Mouse (Mus musculus): Measurements from ENCODE around the gene Coa3.
A peak's percentile ranks its signal among the peaks of the same experiment; 100 is the strongest.
"Not testable (repeated sequence)": the region's sequence is repeated elsewhere in the genome, so short reads cannot be mapped to it uniquely, and the experiment has no call there.

Coa3 gene

DNA sequence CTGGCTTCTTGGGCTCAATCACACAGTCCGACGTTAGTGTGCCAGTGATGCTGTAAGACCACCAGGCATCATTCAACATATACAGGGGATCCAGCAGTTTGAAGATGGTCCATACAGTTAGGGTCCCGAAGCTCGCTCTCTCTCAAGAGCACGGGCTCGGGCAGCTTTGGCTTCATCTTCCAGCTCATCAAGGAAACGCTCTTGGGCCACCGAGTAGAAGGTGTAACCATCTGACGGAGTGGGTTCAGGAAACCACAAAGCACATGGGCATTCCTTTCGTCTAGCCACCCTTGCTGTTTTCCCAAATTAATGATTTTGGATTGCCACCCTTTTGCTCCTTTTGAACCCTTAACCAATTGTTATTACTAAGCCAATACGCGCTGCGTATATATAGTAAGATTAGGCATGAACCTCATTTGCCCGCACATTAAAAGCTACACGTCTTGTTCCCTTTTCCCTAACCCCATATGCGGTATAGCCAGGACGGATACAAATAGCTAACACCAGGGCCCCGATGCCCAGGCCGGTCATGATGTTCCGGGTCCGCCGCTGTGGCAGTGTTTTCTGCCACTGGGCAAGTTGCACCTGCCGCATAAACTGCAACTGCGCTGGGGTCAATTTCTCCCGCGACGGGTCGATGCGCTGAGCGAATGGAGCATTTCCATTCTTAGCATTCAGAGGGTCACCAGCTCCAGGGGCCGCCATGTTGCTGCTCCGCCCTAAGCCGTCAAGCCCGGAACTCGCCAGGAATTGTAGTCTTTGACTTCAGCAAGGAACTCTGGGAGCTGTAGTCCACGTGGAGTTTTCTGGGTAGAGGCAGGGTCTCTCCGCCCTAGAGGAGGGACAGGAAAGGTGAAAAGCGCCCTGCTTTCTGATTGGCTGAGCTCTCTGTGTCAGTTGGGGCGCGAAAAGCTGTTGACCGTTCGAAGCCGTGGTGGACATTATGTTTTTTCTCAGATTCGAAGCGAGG lies at the start of gene Coa3, which contains the start of gene Cntd1:
Gene Coa3 (minus strand): TSS at position 892 of the 970 bp plus-strand sequence.
Gene Cntd1 (plus strand): TSS at position 790 of the 970 bp plus-strand sequence.
- DNase-seq = peak; percentile 67

DNA sequence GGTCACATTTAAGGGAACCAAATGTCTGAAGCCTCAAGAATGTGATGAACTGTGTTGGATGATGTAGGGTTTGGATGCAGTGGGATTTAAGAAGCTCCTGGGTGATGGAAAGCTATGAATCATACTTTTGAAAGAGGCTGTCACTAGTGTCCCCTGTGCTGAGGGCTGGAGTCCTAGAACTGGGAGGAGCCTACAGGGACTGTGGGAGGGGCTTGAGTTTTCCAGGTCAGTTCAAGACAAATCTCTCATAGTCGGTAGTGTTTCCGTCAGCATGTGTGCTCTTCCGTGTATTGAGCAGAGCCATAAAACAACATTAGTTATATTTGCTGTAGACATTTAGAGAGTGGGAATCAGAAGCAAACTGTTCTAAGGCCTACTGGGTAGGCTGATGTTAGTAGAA lies 48.4 kb upstream of the Coa3 start:
- no peak for DNase-seq

DNA sequence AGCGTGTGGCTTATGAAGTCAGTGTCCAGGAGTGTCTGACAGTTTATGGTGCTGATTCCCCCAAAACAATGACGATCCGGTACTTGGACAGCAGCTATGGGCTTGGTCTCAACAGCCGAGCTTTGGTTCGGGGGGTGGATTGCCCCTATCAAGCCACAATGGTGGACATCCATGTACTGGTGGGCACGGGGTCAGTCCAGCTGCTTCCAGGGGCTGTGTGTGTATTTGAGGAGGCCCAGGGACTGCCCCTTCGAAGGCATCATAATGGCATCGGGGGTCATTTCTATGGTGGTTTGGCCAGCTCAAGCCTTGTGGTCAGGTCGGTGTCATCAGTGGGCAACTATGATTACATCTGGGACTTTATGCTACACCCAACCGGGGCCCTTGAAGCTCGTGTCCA lies 47.2 kb upstream of the Coa3 start:
- no peak for DNase-seq

DNA sequence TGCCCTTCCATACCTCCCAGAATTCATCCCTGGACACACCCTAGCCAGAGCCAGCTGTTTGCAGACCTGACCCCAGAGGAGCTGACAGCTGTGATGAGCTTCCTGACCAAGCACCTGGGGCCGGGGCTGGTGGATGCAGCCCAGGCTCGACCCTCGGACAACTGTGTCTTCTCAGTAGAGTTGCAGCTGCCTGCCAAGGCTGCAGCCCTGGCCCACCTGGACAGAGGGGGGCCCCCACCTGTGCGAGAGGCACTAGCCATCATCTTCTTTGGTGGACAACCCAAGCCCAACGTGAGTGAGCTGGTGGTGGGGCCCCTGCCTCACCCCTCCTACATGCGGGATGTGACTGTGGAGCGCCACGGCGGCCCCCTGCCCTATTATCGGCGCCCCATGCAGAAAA lies 46.3 kb upstream of the Coa3 start:
- not testable (repeated sequence) for DNase-seq

DNA sequence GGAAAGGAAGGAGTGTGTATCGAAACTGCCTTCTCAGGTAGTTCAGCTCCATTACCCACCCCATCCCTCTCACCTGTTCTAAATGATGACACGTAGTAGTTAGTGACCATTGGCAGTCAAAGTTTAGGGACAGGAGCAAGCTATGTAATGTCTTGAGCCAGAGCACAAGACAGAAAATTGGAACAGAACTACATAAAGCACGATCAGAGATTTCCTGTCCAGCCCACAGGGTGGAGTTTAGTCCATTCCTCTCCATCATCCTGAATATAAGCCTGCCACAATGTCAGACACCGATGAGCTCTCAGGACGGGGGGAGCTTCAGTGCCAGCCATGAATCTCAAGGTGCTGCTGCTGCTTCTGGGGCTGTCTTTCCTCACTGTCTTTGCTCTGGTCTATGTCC lies 45.8 kb upstream of the Coa3 start, which contains the start of gene Aoc2:
Gene Aoc2 (plus strand): TSS at position 301 of the 400 bp plus-strand sequence.
- DNase-seq = no peak

DNA sequence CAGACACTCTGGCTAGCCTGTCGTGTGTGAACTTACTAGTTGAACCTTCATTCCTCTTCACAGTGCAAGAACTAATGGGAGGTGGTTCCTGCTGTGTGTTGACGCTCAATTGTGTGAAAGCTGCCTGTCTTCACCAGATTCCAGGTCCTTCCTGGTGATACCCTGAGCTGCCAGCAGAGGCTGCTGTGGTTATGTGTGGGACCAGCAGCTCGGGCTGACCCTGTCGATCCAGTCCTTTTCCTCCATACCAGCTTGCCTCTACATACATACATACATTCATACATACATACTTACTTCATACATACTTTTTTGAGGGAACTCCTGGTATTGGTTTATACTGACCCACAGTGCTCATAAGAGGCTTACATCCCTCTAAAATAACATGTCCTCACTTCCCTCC lies 44.7 kb upstream of the Coa3 start:
- DNase-seq = peak; percentile 44

DNA sequence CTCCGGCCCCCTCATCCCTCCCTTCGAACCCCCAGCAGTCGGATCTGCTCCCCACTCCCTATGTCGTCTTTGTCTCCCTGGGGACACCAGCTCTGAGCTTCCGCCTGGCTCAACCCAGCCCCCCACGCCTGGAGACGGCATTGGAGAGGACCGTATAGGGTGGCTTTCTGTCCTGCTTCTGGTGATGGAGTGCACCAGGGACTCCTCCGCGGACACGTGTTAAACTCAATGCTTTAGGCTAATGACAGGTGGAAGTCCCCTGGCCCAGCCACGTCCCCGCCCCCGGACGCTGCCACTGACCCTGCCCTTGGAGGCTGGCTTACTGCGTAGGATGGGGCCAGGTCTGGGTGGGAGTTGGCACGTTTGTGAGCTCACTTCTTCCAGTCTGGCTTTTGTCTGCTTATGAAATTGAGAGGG lies 37.6 kb upstream of the Coa3 start:
- DNase-seq = no peak

DNA sequence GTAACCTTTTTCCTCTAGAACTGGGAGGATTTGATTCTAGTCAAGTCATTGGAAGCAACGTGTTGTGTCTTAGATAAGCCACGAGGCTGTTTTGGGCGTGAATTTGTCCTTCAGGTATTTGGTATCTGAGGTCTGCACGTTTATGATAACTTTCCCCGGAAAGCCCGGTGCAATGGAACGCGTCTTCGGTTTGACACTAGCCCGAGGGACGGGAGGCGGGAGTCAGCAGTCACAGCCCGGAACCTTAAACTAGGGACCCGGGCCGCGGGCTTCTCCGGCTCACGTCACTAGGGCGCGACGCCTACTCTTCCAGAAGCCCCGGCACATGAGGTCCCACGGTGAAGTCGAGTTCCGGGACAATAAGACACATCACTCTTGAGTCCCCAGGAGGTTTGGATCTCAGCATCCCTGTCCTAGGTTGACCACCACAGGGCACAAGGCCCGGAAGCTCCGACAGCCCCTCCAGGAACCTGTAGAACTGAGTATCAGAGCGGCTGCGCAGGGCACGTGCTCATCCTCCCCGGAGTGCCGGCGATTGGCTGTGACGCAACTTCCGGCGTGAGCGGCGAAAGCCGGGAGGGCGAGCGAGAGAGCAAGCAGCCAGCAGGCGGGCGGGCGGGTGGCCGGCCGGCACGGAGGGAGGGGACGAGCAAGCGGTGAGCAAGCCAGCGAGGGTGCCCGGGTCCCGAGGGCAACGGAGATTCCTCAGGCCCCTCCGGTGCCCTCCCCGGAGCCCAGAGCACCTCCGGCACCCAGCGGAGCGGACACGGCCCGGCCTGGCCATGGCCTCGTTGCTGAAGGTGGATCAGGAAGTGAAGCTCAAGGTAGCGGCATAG lies 37.0 kb upstream of the Coa3 start, which contains the start of gene Psme3:
Gene Psme3 (plus strand): TSS at position 549 of the 836 bp plus-strand sequence.
- peak; percentile 89 for DNase-seq

DNA sequence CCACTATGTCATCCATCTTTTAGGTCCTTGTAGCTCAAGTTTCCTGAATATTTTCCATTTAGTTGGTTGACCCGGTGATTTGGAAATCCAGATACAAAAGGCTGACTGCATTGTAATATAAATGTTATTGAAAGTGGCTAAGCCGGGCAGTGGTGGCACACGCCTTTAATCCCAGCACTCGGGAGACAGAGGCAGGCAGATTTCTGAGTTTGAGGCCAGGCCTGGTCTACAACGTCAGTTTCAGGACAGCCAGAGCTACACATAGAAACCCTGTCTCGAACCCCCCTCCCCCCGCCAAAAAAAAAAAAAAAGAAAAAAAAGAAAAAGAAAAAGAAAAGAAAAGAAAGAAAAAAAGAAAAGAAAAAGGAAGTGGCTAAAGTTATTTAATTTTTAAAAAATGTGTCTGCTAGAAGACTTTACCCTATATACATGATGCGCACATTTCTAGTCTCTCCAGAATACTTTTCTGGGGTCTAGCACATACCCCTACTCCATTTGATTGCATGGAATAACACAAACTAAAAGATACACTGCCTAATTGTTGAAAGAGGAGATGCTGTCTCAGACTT lies 36.3 kb upstream of the Coa3 start:
- no peak for DNase-seq

DNA sequence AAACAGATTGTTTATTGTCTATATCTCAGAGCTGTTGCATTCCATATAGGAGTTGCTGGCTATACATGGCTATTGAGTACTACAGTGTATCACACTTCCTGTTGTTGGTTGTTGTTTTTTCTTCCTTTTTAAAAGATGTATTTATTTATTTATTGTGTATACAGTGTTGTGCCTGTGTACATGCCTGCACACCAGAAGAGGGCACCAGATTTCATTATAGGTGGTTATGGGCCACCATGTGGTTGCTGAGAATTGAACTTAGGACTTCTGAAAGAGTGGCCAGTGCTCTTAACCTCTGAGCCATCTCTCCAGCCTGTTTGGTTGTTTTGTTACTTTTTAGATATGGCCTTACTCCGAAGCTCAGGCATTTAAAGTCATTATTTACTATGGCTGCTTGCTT lies 35.7 kb upstream of the Coa3 start:
- DNase-seq = no peak

DNA sequence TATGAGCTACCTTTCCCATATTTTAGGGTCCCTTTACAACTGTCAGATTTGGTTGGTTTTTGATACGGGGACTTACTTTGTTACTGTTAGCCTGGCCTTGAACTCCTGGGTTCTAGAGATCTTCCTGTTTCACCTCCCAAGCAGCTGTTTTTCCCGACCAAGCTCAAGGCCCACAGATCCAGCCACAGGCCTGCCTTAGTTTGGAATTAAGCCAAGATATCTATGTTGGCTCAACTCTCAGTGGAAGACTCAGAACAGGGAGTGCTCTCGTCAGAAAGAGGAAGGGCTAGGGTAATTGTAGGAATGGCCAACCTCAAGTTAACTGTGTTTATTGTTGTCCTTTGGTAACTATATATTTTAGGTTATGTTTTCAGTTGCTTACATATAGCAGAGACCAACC lies 33.2 kb upstream of the Coa3 start:
- no peak for DNase-seq

DNA sequence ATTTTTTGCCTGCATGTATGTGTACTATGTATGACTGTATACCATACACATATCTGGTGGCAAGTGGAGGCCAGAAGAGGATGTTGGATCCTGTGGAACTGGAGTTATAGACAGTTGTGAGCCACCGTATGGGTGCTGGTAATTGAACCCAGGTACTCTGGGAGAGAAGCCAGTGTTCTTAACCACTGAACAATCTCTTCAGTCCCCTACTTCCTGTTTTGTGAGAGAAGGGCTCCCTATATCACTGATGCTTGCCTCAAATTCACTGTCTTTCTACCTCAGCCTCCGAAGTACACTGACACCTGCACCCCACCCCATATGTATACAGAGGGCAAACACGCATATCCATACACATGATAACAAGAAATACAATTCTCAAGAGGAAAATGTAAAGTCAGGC lies 32.2 kb upstream of the Coa3 start:
- DNase-seq = no peak

DNA sequence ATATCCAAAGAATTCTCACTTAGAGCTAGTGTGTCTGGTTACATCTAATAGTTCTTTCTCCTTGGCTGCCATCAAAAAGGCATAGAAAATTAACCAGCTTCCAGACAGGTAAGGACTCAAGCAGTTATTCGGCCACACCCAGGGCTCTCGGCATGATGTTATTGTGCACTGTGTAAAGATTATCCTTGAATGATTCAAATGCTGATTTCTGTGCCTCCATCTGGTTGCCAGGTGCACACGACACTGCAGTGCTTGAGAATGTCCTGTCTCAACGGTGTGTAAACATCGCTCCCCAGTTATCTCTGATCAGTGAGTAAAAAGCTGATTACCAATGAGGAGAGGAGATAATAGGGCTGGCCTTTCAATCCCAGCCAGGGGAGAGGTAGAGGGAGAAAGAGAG lies 28.8 kb upstream of the Coa3 start:
- DNase-seq = no peak

DNA sequence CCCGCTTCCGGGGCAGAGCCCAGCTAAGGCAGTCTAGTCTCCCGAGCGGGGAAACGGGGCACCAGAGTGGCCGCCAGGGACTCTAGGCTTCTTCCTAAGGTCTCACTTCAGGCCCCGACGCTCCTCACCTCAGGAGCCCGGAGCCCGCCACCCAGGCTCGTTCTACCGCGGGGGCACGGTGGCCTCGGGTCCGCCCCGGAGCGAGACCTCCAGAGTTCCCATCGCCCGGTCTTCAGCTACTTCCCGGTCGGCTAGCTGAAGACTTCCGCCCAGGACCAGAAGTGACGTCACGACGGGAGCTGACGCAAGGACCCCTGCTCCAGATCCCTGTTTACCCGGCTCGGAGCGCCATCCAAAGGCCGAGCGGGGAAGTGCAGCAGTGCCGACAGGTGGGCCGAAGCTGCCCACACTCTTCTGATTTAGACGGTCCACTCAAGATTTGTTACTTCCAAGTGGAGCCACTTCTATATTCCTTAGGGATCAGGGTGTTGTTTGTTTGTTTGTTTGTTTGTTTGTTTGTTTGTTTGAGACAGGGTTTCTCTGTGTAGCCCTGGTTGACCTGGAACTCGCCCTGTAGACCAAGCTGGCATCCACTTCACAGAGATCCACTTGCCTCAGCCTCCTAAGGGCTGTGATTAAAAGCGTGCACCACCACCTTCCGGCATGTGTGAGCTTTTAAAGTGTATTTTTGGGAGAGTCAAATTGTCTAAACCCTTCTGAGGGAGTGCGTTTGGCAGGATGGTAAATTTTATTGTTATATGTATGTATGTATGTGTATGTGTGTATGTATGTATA lies 23.3 kb upstream of the Coa3 start, which contains the start of gene Becn1:
Gene Becn1 (minus strand): TSS at position 283 of the 795 bp plus-strand sequence.
- peak; percentile 95 for DNase-seq

DNA sequence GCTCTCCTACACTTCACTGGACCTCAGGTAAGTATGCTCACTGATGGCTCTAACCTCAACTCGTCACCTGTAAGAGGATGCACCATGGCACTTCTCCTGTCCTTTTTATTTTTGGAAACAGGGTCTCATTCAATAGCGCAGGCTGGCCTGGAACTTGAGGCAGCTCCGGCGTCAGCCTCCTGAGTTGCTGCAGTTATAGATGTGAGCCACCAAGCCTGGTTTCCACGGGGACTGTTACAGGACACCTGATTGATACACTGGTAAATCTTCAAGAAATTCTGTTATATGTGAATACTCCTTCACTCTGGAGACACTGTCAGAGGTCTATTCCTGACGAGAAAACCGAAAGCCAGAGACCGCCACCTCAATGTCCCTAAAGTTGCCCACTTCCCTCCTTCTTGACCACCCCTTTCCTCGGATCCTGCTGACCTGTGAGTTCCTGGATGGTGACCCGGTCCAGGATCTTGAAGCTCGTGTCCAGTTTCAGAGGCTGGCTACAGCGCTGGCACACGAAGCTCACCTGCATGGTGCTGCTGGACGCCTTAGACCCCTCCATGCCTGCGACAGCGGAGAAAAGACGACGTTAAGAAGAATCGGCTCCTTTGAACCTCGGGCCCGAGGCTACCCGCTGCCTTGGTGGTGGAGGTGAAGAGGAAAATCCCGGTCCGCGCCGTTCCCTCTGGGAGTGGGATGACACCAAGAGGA lies 22.5 kb upstream of the Coa3 start:
- DNase-seq = no peak

DNA sequence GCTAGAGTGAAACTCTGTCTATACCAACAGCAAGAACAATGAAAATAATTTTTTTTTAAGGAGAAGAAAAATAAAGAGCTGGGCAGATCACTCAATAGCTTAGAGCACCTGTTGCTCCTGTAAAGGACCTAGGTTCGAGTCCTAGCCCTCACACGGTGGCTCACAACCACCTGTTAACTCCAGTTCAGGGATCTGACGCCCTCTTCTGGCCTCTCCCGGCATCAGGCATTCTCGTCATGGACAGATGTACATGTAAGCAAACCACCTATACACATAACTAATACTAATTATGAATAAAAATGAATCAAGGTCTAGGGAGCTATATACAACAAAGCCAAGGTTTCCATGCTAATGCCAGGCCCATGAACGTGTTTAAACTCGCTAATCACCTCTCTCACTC lies 22.0 kb upstream of the Coa3 start:
- DNase-seq = no peak

DNA sequence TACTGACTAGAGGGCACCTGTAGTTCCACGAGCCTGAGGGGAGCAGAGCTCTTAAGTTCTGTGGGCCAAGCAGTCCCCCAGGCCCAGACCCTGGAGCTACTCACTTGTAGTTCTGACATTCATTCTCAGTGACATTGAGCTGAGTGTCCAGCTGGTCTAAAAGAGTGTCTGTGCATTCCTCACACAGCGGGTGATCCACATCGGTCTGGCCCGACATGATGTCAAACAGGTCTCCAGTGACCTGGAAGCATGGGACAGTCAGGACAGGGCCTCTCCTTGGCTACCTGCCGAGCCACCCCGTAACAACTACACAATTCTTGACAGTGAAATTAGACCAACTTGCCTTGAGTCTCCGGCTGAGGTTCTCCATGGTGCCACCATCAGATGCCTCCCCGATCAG lies 16.3 kb upstream of the Coa3 start:
- no peak for DNase-seq

DNA sequence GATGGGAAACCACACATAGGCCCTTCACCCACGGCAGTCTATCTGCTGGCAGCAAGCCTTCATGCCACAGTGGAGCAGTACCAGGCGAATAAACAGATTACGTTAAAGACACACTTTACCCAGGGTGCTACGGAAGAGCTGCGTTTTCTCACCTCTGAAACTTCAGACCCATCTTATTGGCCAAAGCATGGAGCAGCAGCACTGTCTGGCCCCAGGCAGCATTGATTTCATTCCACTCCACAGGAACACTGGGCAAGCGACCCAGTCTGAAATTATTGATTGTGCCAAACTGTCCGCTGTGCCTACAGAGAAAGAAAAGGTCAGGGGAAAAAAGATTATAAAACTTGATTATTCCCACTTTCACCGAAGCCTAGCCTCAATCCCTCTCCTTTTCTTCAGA lies 12.3 kb upstream of the Coa3 start:
- no peak for DNase-seq

DNA sequence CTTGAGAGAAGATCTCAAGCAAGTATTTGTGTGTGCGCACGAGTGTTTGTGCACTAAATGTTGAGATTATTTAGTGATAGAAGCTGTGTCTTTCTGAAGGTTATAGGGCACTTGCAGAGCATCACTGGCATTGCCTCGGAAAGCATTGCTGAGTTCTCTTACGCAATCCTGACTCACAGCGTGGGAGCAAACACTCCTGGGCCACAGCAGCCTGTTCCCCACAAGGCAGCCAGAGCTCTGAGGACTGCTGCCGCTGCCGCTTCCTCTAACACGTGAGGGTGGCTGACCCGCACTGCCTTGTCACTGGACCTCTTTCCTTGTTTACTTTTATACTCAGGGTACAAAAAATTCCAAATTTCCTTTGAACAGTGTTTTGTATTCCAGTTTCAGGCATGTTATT lies 8.4 kb upstream of the Coa3 start:
- DNase-seq = no peak

DNA sequence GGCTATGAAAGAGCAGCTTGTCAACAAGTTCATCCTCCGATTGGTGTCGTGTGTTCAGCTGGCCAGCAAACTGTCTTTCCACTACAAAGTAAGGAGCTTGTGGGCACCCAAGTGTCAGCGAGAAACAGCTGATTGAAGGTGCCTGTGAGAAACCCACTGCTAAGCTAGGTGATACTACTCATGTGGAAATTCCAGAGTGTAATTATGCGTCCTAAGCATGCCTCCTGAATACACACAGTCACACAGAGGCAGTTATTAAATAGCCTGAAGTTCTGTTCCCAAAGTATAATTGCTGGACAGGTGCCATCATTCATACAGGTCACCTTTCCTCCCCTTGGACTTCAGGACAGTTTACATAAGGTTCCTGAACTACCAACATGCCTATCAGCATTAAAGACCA lies 4.9 kb upstream of the Coa3 start:
- DNase-seq = no peak

DNA sequence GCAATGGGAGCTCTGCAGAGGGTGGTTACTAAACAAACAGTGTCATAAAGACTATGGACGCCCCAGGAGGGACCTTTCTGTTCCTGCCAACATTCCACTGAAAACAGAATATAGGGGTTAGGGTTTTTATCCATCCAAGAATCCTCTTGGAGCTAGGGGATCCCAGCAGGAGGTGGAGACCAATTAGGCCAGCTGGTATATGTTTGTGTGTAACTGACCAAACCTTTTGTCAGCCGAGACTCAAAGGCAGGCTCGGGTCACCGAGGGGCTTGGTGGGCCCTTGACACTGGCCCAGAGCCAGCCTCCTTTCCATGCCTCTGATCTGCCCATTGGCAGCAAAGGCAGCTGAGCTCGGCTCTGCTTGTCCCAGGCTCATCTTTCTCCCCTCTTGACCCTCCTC lies 4.0 kb upstream of the Coa3 start:
- DNase-seq = no peak

DNA sequence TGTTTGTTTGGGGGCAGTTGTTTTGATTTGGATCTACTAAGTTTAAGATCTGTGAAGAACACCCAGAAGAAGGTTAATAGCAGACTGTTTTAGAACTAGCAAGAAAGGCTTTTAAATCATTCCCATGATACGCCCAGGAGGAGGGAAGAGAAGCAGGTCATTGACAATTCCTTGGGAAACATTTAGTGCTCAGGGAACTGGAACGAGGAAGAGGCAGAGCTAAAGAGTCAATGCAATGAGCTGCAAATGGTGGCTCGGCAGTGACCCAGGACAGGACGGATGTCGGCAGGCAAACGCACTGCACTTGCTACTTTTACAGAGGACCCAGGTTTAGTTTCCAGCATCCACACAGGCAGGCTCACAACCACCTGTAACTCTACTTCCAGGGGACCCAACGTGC lies 1.9 kb upstream of the Coa3 start:
- DNase-seq = no peak
